Mouse (Mus musculus) liver, adult (tissue): Measurements from ENCODE around the gene Ctsl.

Experiments used
- GATA4 ChIP-seq: IDR thresholded peaks from 2 replicates; pipeline ENCODE4 v1.6.1; 2014; ENCODE audit warnings: mild to moderate bottlenecking, low read length; ENCODE audit not compliant: insufficient replicate concordance

Ctsl gene

DNA sequence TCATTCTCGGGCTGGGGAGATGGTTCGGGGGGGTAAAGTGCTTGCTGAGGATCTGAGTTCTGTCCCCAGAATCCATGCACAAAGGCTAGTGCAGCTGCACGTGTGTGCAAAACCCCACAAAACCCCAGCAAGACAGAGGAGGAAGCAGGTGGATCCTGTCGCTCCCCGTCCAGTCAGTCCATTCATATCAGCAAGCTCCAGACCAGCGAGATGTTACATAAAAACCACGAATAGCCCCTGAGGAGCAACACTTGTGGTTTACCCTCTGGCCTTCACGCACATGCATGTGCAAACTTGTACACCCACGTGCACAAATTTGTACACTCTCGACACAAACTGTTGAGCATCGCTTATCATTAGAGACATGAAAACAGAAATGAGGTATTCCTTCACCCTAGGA is 60.8 kb downstream of the Ctsl start:
- no peak for TF ChIP-seq GATA4
